Mouse (Mus musculus) MEL (cell line): Measurements from ENCODE around the gene 2410004P03Rik. TPM values are rescaled to one million over a fixed set of nuclear protein-coding genes. Genes with fewer than 3 reads are reported as not detected.

Source experiments
- DNase-seq: peaks from one replicate; pipeline ENCODE4 v3.0.0; 2011; ENCODE audit warnings: low read depth, low spot score
- H3K27ac ChIP-seq: 2 replicates; pipeline ENCODE4 v1.5.1; 2012; ENCODE audit warnings: low read depth, mild to moderate bottlenecking, control low read depth, low read length, moderate library complexity; ENCODE audit not compliant: control insufficient read depth
- H3K27me3 ChIP-seq, 2 experiments: fragments of 150-350 bp in 1 of 2; sonication (generic) in 1 of 2; 2 replicates each; pipeline ENCODE4 v1.6.1; 2012; ENCODE audit warnings: low read length in 2 of 2, mild to moderate bottlenecking in 2 of 2, improper control_type of control experiment in 1 of 2, moderate library complexity in 1 of 2; ENCODE audit not compliant: insufficient read depth in 2 of 2, control insufficient read depth in 1 of 2
- H3K36me3 ChIP-seq, 2 experiments: 2 replicates each; pipeline ENCODE4 v1.6.1; 2012 to 2014; ENCODE audit warnings: low read length in 2 of 2, improper control_type of control experiment in 1 of 2, inconsistent platforms in 1 of 2, mild to moderate bottlenecking in 1 of 2; ENCODE audit not compliant: insufficient read depth in 2 of 2, control insufficient read depth in 1 of 2
- H3K4me1 ChIP-seq, 2 experiments: fragments of 150-350 bp in 1 of 2; sonication (generic) in 1 of 2; 2 replicates each; pipeline ENCODE4 v1.6.1; 2012; ENCODE audit warnings: low read length in 2 of 2, improper control_type of control experiment in 1 of 2, mild to moderate bottlenecking in 1 of 2; ENCODE audit not compliant: insufficient read depth in 2 of 2, control insufficient read depth in 1 of 2
- H3K4me3 ChIP-seq, 2 experiments: fragments of 150-350 bp in 1 of 2; sonication (generic) in 1 of 2; 2 replicates each; pipeline ENCODE4 v1.5.1; 2012; ENCODE audit warnings: low read depth in 2 of 2, low read length in 2 of 2, mild to moderate bottlenecking in 2 of 2, moderate library complexity in 2 of 2, control low read depth in 1 of 2, improper control_type of control experiment in 1 of 2; ENCODE audit not compliant: control insufficient read depth in 1 of 2, insufficient read depth in 1 of 2
- H3K79me2 ChIP-seq: 2 replicates; pipeline ENCODE4 v1.6.1; 2012; ENCODE audit warnings: mild to moderate bottlenecking, low read length, moderate library complexity; ENCODE audit not compliant: control insufficient read depth, poor library complexity, insufficient read depth
- H3K9ac ChIP-seq: 2 replicates; pipeline ENCODE4 v1.6.1; 2012; ENCODE audit warnings: low read depth, mild to moderate bottlenecking, control low read depth, low read length, moderate library complexity; ENCODE audit not compliant: control insufficient read depth, poor library complexity, severe bottlenecking
- H3K9me3 ChIP-seq: fragments of 150-350 bp; sonication (generic); replicated peaks from 2 replicates; pipeline ENCODE4 v1.6.1; 2012; ENCODE audit warnings: mild to moderate bottlenecking, low read length, improper control_type of control experiment, moderate library complexity; ENCODE audit not compliant: insufficient read depth
- BHLHE40 ChIP-seq: IDR thresholded peaks from 2 replicates; pipeline ENCODE4 v1.6.1; 2012; ENCODE audit warnings: low read depth, mild to moderate bottlenecking, inconsistent platforms, low read length, improper control_type of control experiment, borderline replicate concordance
- CHD2 ChIP-seq: IDR thresholded peaks from 2 replicates; pipeline ENCODE4 v1.6.1; 2011; ENCODE audit warnings: low read length, improper control_type of control experiment
- CTCF ChIP-seq, 3 experiments: IDR thresholded peaks in 2 of 3; conservative IDR thresholded peaks in 1 of 3; 2 replicates each; pipeline ENCODE4 v1.5.1; 2011 to 2012; ENCODE audit warnings: low read length in 3 of 3, low read depth in 2 of 3, mild to moderate bottlenecking in 2 of 3, improper control_type of control experiment in 1 of 3, inconsistent platforms in 1 of 3, mixed read lengths in 1 of 3, moderate library complexity in 1 of 3; ENCODE audit not compliant: control insufficient read depth in 1 of 3, insufficient read depth in 1 of 3, poor library complexity in 1 of 3, severe bottlenecking in 1 of 3
- EP300 ChIP-seq, 2 experiments: IDR thresholded peaks; 2 replicates each; pipeline ENCODE4 v1.6.1; 2011; ENCODE audit warnings: improper control_type of control experiment in 2 of 2, low read length in 2 of 2, low read depth in 1 of 2, mild to moderate bottlenecking in 1 of 2
- GABPA ChIP-seq: IDR thresholded peaks from 2 replicates; pipeline ENCODE4 v1.6.1; 2012; ENCODE audit warnings: low read depth, mild to moderate bottlenecking, inconsistent platforms, low read length, improper control_type of control experiment, moderate library complexity
- HCFC1 ChIP-seq: IDR thresholded peaks from 2 replicates; pipeline ENCODE4 v1.6.1; 2012; ENCODE audit warnings: low read depth, mild to moderate bottlenecking, inconsistent platforms, low read length, improper control_type of control experiment, moderate library complexity
- JUND ChIP-seq: IDR thresholded peaks from 2 replicates; pipeline ENCODE4 v1.6.1; 2011; ENCODE audit warnings: low read depth, mild to moderate bottlenecking, improper control_type of control experiment, low read length
- MAFK ChIP-seq: IDR thresholded peaks from 2 replicates; pipeline ENCODE4 v1.6.1; 2011; ENCODE audit warnings: low read depth, mild to moderate bottlenecking, low read length, improper control_type of control experiment, borderline replicate concordance
- MEF2A ChIP-seq: IDR thresholded peaks from 2 replicates; pipeline ENCODE4 v1.6.1; 2014; ENCODE audit warnings: low read depth, mild to moderate bottlenecking, inconsistent platforms, low read length, improper control_type of control experiment; ENCODE audit not compliant: poor library complexity, insufficient replicate concordance, severe bottlenecking; ENCODE audit errors: extremely low read depth
- POLR2AphosphoS5 ChIP-seq: IDR thresholded peaks from 2 replicates; pipeline ENCODE4 v1.6.1; 2012; ENCODE audit warnings: low read depth, borderline replicate concordance, mild to moderate bottlenecking, inconsistent platforms, low read length, moderate library complexity, mixed read lengths
- RAD21 ChIP-seq: IDR thresholded peaks from 2 replicates; pipeline ENCODE4 v1.6.1; 2011; ENCODE audit warnings: mild to moderate bottlenecking, low read depth, low read length, improper control_type of control experiment
- TCF12 ChIP-seq: IDR thresholded peaks from 2 replicates; pipeline ENCODE4 v1.6.1; 2014; ENCODE audit warnings: low read depth, mild to moderate bottlenecking, inconsistent platforms, low read length, improper control_type of control experiment, moderate library complexity
- UBTF ChIP-seq: IDR thresholded peaks from 2 replicates; pipeline ENCODE4 v1.6.1; 2012; ENCODE audit warnings: low read depth, mild to moderate bottlenecking, inconsistent platforms, low read length, improper control_type of control experiment, moderate library complexity, borderline replicate concordance; ENCODE audit not compliant: insufficient read depth
- USF1 ChIP-seq: IDR thresholded peaks from 2 replicates; pipeline ENCODE4 v1.6.1; 2014; ENCODE audit warnings: low read depth, mild to moderate bottlenecking, inconsistent platforms, low read length, improper control_type of control experiment, moderate library complexity
- ZC3H11A ChIP-seq: IDR thresholded peaks from 2 replicates; pipeline ENCODE4 v1.6.1; 2012; ENCODE audit warnings: low read depth, mild to moderate bottlenecking, inconsistent platforms, low read length, improper control_type of control experiment
- ZKSCAN1 ChIP-seq: IDR thresholded peaks from 2 replicates; pipeline ENCODE4 v1.6.1; 2012; ENCODE audit warnings: low read depth, mild to moderate bottlenecking, inconsistent platforms, low read length, improper control_type of control experiment, moderate library complexity
- ZMIZ1 ChIP-seq: IDR thresholded peaks from 2 replicates; pipeline ENCODE4 v1.6.1; 2012; ENCODE audit warnings: low read depth, mild to moderate bottlenecking, inconsistent platforms, low read length, improper control_type of control experiment, moderate library complexity
- polyA plus RNA-seq, 2 experiments: library from polyadenylated mRNA; stranded (reverse) in 1 of 2; unstranded in 1 of 2; fragments of >175 nt in 1 of 2; fragments of >200 nt in 1 of 2; gene quantifications; 2 replicates each; pipeline versions ENCODE4 v1.2.1 to v1.2.4; 2012; ENCODE audit warnings: low replicate concordance in 2 of 2, low read depth in 1 of 2; ENCODE audit not compliant: insufficient read length in 2 of 2, insufficient read depth in 1 of 2, missing spikeins in 1 of 2
- total RNA-seq: library from RNA; depleted of rRNA; stranded (reverse); fragments of 300-350 nt; gene quantifications from 2 replicates; pipeline ENCODE4 v1.2.3, GENCODE M21; 2012

Gene 2410004P03Rik
- total and polyA plus RNA-seq, 3 experiments, result 0.03 TPM; not detected in 2

DNA sequence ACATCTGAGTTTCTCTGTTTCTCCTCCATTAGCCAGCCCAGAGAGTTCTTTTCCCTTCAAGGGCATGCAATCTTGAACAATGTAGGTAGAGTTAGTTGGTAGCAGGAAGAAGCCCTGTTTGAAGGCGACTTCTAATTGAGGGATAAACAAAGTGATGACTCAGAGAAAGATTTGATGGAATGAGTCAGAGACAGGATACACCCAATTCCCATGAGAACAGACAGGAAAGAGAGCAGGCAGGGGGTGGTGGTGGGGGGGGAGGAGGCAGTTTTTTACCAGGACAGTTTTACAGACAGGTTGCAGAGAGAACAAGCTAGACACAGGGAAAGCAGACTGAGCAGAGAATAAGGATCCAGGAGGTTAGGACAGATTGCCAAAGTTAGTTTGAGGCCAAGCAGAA, 29.0 kb upstream of the 2410004P03Rik start:
- Histone ChIP-seq H3K4me3 (no peak overlapping the region), H3K79me2 (no peaks in the 10 kb centered on the region), H3K9me3 (no peaks in the 10 kb centered on the region), H3K27me3 (peaks cover 3% of the 10 kb centered on the region in 2 experiments), H3K9ac (no peak overlapping the region), H3K36me3 (no peaks in the 10 kb centered on the region), H3K27ac (no peak overlapping the region), H3K4me1 (no peaks in the 10 kb centered on the region)
- no peak for TF ChIP-seq ZKSCAN1
- TF ChIP-seq ZC3H11A, result no peak
- no peak for TF ChIP-seq GABPA
- no peak for TF ChIP-seq JUND
- no peak for TF ChIP-seq UBTF
- TF ChIP-seq RAD21, result no peak
- no peak for TF ChIP-seq BHLHE40
- TF ChIP-seq MEF2A, result no peak
- no peak for TF ChIP-seq POLR2AphosphoS5
- TF ChIP-seq USF1, result no peak
- DNase-seq, result no peak

DNA sequence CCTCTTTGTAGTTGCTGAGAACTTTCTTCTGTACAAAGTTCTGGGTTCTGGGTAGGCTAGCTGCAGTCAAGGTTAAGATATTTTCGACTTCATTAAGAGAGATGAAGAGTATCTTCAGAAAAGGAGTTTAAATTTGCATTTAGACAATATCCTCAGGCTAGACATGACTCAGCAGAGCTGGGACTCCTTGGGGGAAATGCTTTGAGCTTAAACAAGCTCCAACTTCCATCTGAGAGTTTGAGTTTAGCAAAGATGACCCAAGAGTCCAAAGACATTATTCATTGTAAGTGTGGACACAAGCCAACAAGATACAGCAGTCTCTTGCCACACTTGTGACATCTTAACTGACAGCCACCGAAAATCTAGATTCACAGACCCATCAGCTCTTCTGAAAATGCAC, 27.9 kb upstream of the 2410004P03Rik start:
- no peak for DNase-seq
- no peaks in the 10 kb centered on the region for H3K36me3 ChIP-seq
- H3K27ac ChIP-seq, result no peak overlapping the region
- H3K27me3 ChIP-seq, result peaks cover 0 to 1% of the 10 kb centered on the region in 2 experiments
- H3K4me3 ChIP-seq, result no peak overlapping the region
- TF ChIP-seq USF1 (no peak), RAD21 (no peak), HCFC1 (no peak), MAFK (no peak), CHD2 (no peak), TCF12 (no peak), EP300 (IDR thresholded peaks at IDR 0.05; ENCODE audit: low read depth in 1 of 2, low read length in 2 of 2) (no peak)
- no peak overlapping the region for H3K9ac ChIP-seq
- no peaks in the 10 kb centered on the region for H3K4me1 ChIP-seq
- no peaks in the 10 kb centered on the region for H3K9me3 ChIP-seq
- no peaks in the 10 kb centered on the region for H3K79me2 ChIP-seq

- Histone ChIP-seq H3K79me2 (no peaks in the 10 kb centered on the region; the same call in 1 of the 2 replicates), H3K36me3 (no peaks in the 10 kb centered on the region), H3K27ac (no peak overlapping the region), H3K9me3 (no peaks in the 10 kb centered on the region), H3K4me3 (no peak overlapping the region), H3K4me1 (no peaks in the 10 kb centered on the region), H3K27me3 (no peaks in the 10 kb centered on the region; a peak in 2 of 4 replicates), H3K9ac (no peak overlapping the region)
- TF ChIP-seq GABPA (no peak), CTCF (IDR thresholded peaks at IDR 0.05 in 2 of 3, conservative IDR thresholded peaks at IDR 0.05 in 1 of 3; ENCODE audit: control insufficient read depth in 1 of 3, insufficient read depth in 1 of 3, low read depth in 2 of 3, low read length in 3 of 3, poor library complexity in 1 of 3, severe bottlenecking in 1 of 3) (no peak), HCFC1 (no peak), JUND (no peak), ZMIZ1 (no peak)
- DNase-seq, result no peak
These were observed 26.7 kb upstream of the 2410004P03Rik start for GRCm38 (mm10) chr12:17038246-17038645.
